ENCODE assay signal across 10 mouse cellular contexts in genomic region chrX:50924629-50925364, GRCm38 (mm10). TPM values are rescaled to one million over a fixed set of nuclear protein-coding genes. Genes with fewer than 3 reads are reported as not detected.
DNase-seq lines count a peak whose midpoint lies in the region; ATAC-seq lines count a peak whose summit lies in the region.
"Had no signal": no experiment of that assay in that cellular context is flagged by ENCODE, and none has a peak within 500 bp of the region (broad histone marks: within the 10 kb centered on the region; RNA-seq: fewer than 3 reads in every experiment).

No protein-coding gene starts in this region.

- peak; percentile 16 for DNase-seq in adrenal gland, postnatal 10 days
- DNase-seq in adrenal gland, postnatal 25 days = no peak
- peak; percentile 12 to 40 for DNase-seq in heart, postnatal 10 days
- peak; percentile 3 to 23 for DNase-seq in lung, adult 18-20 months
- no peak for DNase-seq in limb, embryonic 10.5 days (ENCODE audit: low spot score)
- no peak for DNase-seq in spleen, postnatal 10 days (ENCODE audit: low spot score in 2 of 2)

- ATAC-seq in midbrain, embryonic 13.5 days = peak; percentile 30; the same call in 1 of the 2 replicates
- no peak for ATAC-seq in midbrain, embryonic 15.5 days (replicated peaks)

- no peaks in the 10 kb centered on the region for H3K36me3 ChIP-seq in midbrain, embryonic 13.5 days
- H3K36me3 ChIP-seq in midbrain, embryonic 15.5 days (replicated peaks) = no peaks in the 10 kb centered on the region
- no peaks in the 10 kb centered on the region for H3K36me3 ChIP-seq in limb, embryonic 10.5 days

- no peaks in the 10 kb centered on the region for H3K4me1 ChIP-seq in midbrain, embryonic 13.5 days (replicated peaks)
- no peaks in the 10 kb centered on the region for H3K4me1 ChIP-seq in midbrain, embryonic 15.5 days
- peaks cover 8% of the 10 kb centered on the region; the same call in 1 of the 2 replicates for H3K4me1 ChIP-seq in limb, embryonic 10.5 days

- 50% methylated on average over 17 of the region's 18 CpGs for WGBS in midbrain, embryonic 13.5 days
- WGBS in midbrain, embryonic 15.5 days = 47% methylated on average over 18 of the region's 18 CpGs
- WGBS in limb, embryonic 10.5 days = 48% methylated on average over 17 of the region's 18 CpGs

- H3K9me3 ChIP-seq in midbrain, embryonic 13.5 days = no peaks in the 10 kb centered on the region
- H3K9me3 ChIP-seq in midbrain, embryonic 15.5 days = no peaks in the 10 kb centered on the region
- no peaks in the 10 kb centered on the region for H3K9me3 ChIP-seq in limb, embryonic 10.5 days (replicated peaks)

- no peak overlapping the region for H3K9ac ChIP-seq in midbrain, embryonic 13.5 days (replicated peaks)
- H3K9ac ChIP-seq in midbrain, embryonic 15.5 days = no peak overlapping the region

- no peaks in the 10 kb centered on the region for H3K27me3 ChIP-seq in midbrain, embryonic 13.5 days
- no peaks in the 10 kb centered on the region for H3K27me3 ChIP-seq in midbrain, embryonic 15.5 days (replicated peaks)
- peaks cover 2% of the 10 kb centered on the region; the same call in 1 of the 2 replicates for H3K27me3 ChIP-seq in limb, embryonic 10.5 days (ENCODE audit: low read depth, poor library complexity, severe bottlenecking)

- H3K4me2 ChIP-seq in midbrain, embryonic 13.5 days (replicated peaks) = no peak overlapping the region
- H3K4me2 ChIP-seq in midbrain, embryonic 15.5 days = no peak overlapping the region

- H3K4me3 ChIP-seq in midbrain, embryonic 13.5 days (replicated peaks) = no peak overlapping the region
- no peak overlapping the region for H3K4me3 ChIP-seq in midbrain, embryonic 15.5 days
- no peak overlapping the region for H3K4me3 ChIP-seq in limb, embryonic 10.5 days
- H3K4me3 ChIP-seq: erythroblast, embryonic 14.5 days had no signal

- no peak overlapping the region for H3K27ac ChIP-seq in midbrain, embryonic 13.5 days
- no peak overlapping the region for H3K27ac ChIP-seq in midbrain, embryonic 15.5 days
- H3K27ac ChIP-seq in limb, embryonic 10.5 days = no peak overlapping the region

- intact Hi-C loops in heart, postnatal 10 days (cut with DNase I) = loop anchor here (5.0 kb wide), 1 partner anchor 247 kb away; no protein-coding TSS in a partner anchor

RNA-seq across cellular contexts. Expression of gene Frmd7, which starts 17.7 kb away (rescaled TPM):
- total RNA-seq in adrenal gland, postnatal 10 days (2021) = under 1 TPM in 1 of 2 experiments, not detected in 1; 0.15 TPM
- total RNA-seq in adrenal gland, postnatal 25 days (2021) = not detected in 2 replicates
- 0.09 and 0.17 TPM in 2 replicates for polyA plus RNA-seq in midbrain, embryonic 13.5 days (2015; fragmentation: Nextera tagmentation; extraction: Ambion mirVana)
- 0.15 TPM in 2 replicates for polyA plus RNA-seq in midbrain, embryonic 15.5 days (2015; fragmentation: Nextera tagmentation; extraction: Ambion mirVana)
- total RNA-seq in heart, postnatal 10 days (2021) = not detected
- 0.25 and 0.28 TPM in 2 replicates for polyA plus RNA-seq in limb, embryonic 10.5 days (2016; fragmentation: Nextera tagmentation; extraction: Ambion mirVana)
- polyA plus RNA-seq: erythroblast, embryonic 14.5 days; stomach, embryonic 16.5 days had no signal

Comparison
In these comparisons a context has a peak if more than half of its experiments do, and no peak if none do; other contexts are left out.
1. DNase-seq: peak in adrenal gland, postnatal 10 days (single experiment), heart, postnatal 10 days (2 of 2) and lung, adult 18-20 months (2 of 2); none in adrenal gland, postnatal 25 days (single experiment), limb, embryonic 10.5 days (single experiment) and spleen, postnatal 10 days (0 of 2).